Mouse (Mus musculus): ENCODE measurements around the gene Traf4.

GRCm38 (mm10) chr11:78177437-78177836, 12.0 kb upstream of the Traf4 start:
- TF ChIP-seq CTCF (IDR thresholded peaks at IDR 0.05; ENCODE audit: control insufficient read depth, insufficient read depth, insufficient read length), result no peak
- TF ChIP-seq USF1 (IDR thresholded peaks at IDR 0.05; ENCODE audit: low read depth), result no peak
- no peak for TF ChIP-seq MAX (IDR thresholded peaks at IDR 0.05)
- no peak for TF ChIP-seq MYOG (IDR thresholded peaks at IDR 0.05; ENCODE audit: control insufficient read depth, extremely low read depth, insufficient read length)
- TF ChIP-seq MYOD1 (IDR thresholded peaks at IDR 0.05; ENCODE audit: control insufficient read depth, insufficient read length, low read depth), result no peak
